Mouse (Mus musculus) embryonic facial prominence, embryonic 13.5 days (tissue): ENCODE results near the gene Eml6. TPM values are rescaled to one million over a fixed set of nuclear protein-coding genes. Genes with fewer than 3 reads are reported as not detected.

Experiments used
- ATAC-seq: fragments of 200-750 bp; cut with Nextera tagmentation; 2 replicates; pipeline ENCODE4 v1.8.0; 2017; ENCODE audit warnings: low read depth; ENCODE audit not compliant: insufficient number of reproducible peaks, insufficient read depth, low FRiP score, low TSS enrichment
- H3K27ac ChIP-seq: fragments of 300-500 bp; sonication (generic); 2 replicates; pipeline ENCODE4 v1.5.1; 2015; ENCODE audit warnings: moderate library complexity, mild to moderate bottlenecking, inconsistent platforms
- H3K27me3 ChIP-seq: fragments of 300-500 bp; sonication (generic); 2 replicates; pipeline ENCODE4 v1.6.1; 2015; ENCODE audit warnings: mild to moderate bottlenecking, inconsistent platforms
- H3K36me3 ChIP-seq: fragments of 300-500 bp; sonication (generic); 2 replicates; pipeline ENCODE4 v1.6.1; 2015; ENCODE audit warnings: mild to moderate bottlenecking, inconsistent platforms
- H3K4me1 ChIP-seq: fragments of 300-500 bp; sonication (generic); 2 replicates; pipeline ENCODE4 v1.6.1; 2015; ENCODE audit warnings: inconsistent platforms
- H3K4me2 ChIP-seq: fragments of 300-500 bp; sonication (generic); 2 replicates; pipeline ENCODE4 v1.6.1; 2015; ENCODE audit warnings: moderate library complexity, mild to moderate bottlenecking, inconsistent platforms
- H3K4me3 ChIP-seq: fragments of 300-500 bp; sonication (generic); 2 replicates; pipeline ENCODE4 v1.5.1; 2015; ENCODE audit warnings: mild to moderate bottlenecking, inconsistent platforms
- H3K9ac ChIP-seq: fragments of 300-500 bp; sonication (generic); 2 replicates; pipeline ENCODE4 v1.6.1; 2015; ENCODE audit warnings: mild to moderate bottlenecking, inconsistent platforms
- H3K9me3 ChIP-seq: fragments of 300-500 bp; sonication (generic); 2 replicates; pipeline ENCODE4 v1.6.1; 2016; ENCODE audit warnings: inconsistent platforms
- WGBS: fragments of 180-500 bp; shearing (Covaris S2); methylation state at CpG from one replicate; pipeline ENCODE4 v1.1.7; 2015; ENCODE audit warnings: mixed read lengths; 5-methylcytosine and 5-hydroxymethylcytosine counted together
- polyA plus RNA-seq: library from polyadenylated mRNA; unstranded; fragments of >200 nt; fragmentation: Nextera tagmentation; extraction: Ambion mirVana; gene quantifications from 2 replicates; pipeline ENCODE4 v1.2.1, GENCODE M21; 2015

Eml6 gene
- polyA plus RNA-seq, 1 experiment from 2014 or later, result 0.81 TPM

DNA sequence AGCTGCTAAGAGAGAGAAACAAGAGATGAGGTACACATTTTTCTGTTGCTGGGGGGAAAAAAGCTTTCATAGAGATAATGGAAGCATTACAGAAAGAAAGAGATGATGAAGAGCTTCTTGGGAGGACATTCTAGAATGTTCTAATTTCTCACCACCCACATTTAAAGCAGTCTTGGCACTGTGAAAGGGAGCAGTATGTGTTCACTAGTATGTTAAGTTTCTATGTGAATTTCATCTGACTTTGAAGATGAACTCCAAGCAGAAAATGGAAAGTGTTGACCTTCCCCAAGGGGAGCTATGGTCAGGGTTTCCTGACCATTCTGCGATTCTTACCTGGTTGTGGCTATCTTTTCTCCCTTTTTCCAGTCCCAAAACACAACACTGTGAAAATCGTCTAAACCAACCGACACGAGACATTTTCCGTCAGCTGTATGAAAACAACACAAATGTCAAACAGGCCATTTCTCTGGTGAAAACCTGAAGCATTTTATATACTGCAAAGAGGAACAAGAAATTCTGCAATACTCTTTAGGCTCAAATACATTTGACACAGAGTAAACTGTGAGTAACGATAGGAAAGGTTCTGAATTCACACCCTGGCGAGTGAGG is 216.7 kb downstream of the Eml6 start:
- Histone ChIP-seq H3K36me3 (no peaks in the 10 kb centered on the region), H3K27ac (no peak overlapping the region), H3K27me3 (no peaks in the 10 kb centered on the region), H3K9me3 (no peaks in the 10 kb centered on the region), H3K9ac (no peak overlapping the region), H3K4me2 (no peak overlapping the region), H3K4me3 (no peak overlapping the region), H3K4me1 (no peaks in the 10 kb centered on the region; the same call in 1 of the 2 replicates)
- WGBS, result 86% methylated on average over 7 of the region's 7 CpGs
- no peak for ATAC-seq

GRCm38 (mm10) chr11:29808173-29808980 is 217.5 kb downstream of the Eml6 start:
- no peak for ATAC-seq
- H3K27ac ChIP-seq, result no peak overlapping the region

GRCm38 (mm10) chr11:29807325-29807724 is 218.5 kb downstream of the Eml6 start:
- Histone ChIP-seq H3K36me3 (no peaks in the 10 kb centered on the region), H3K27me3 (no peaks in the 10 kb centered on the region), H3K4me3 (no peak overlapping the region), H3K9me3 (no peaks in the 10 kb centered on the region), H3K4me2 (no peak overlapping the region), H3K4me1 (no peaks in the 10 kb centered on the region; the same call in 1 of the 2 replicates), H3K27ac (no peak overlapping the region), H3K9ac (no peak overlapping the region)
- ATAC-seq, result no peak
- WGBS, result 82% methylated on average over 5 of the region's 5 CpGs

More at GRCm38 (mm10) chr11:29808173-29808980, 217.5 kb downstream of the Eml6 start:
- Histone ChIP-seq H3K36me3 (no peaks in the 10 kb centered on the region), H3K4me1 (no peaks in the 10 kb centered on the region; the same call in 1 of the 2 replicates), H3K4me3 (no peak overlapping the region), H3K27me3 (no peaks in the 10 kb centered on the region), H3K4me2 (no peak overlapping the region), H3K9ac (no peak overlapping the region), H3K9me3 (no peaks in the 10 kb centered on the region)
- WGBS, result 60% methylated on average over 9 of the region's 9 CpGs

GRCm38 (mm10) chr11:29801432-29802427 is 224.1 kb downstream of the Eml6 start:
- Histone ChIP-seq H3K27me3 (no peaks in the 10 kb centered on the region), H3K4me1 (no peaks in the 10 kb centered on the region), H3K27ac (no peak overlapping the region), H3K9me3 (no peaks in the 10 kb centered on the region), H3K9ac (no peak overlapping the region), H3K4me3 (no peak overlapping the region), H3K36me3 (no peaks in the 10 kb centered on the region), H3K4me2 (no peak overlapping the region)
- WGBS, result 91% methylated on average over 2 of the region's 2 CpGs
- ATAC-seq, result no peak

DNA sequence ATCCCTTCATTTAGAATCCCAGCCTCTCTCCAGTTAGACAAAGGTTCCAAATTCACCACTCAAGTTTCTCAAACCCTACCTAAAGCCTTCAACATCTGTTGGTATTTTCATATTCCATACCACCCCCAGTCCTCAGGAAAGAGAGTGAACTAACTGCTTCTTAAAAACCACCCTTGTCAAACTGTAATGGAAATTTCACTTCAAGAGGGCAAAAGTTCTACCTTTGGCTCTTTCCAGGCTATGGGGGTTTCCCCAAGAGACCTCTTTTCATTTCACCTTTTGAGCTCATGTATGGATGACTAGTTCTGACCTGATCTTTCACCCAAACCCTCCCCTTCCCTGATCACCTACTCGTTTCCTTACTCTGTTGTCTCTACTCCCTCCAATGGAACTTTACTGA is 226.0 kb downstream of the Eml6 start:
- no peaks in the 10 kb centered on the region for H3K36me3 ChIP-seq
- H3K4me3 ChIP-seq, result no peak overlapping the region
- no peak for ATAC-seq
- 52% methylated on average over 1 of the region's 1 CpGs for WGBS
- H3K4me2 ChIP-seq, result no peak overlapping the region
- H3K9ac ChIP-seq, result no peak overlapping the region
- H3K27me3 ChIP-seq, result no peaks in the 10 kb centered on the region
- no peaks in the 10 kb centered on the region for H3K9me3 ChIP-seq
- no peaks in the 10 kb centered on the region for H3K4me1 ChIP-seq
- no peak overlapping the region for H3K27ac ChIP-seq

- Histone ChIP-seq H3K4me1 (no peaks in the 10 kb centered on the region), H3K4me2 (no peak overlapping the region), H3K27ac (no peak overlapping the region), H3K9me3 (no peaks in the 10 kb centered on the region), H3K36me3 (no peaks in the 10 kb centered on the region), H3K9ac (no peak overlapping the region), H3K4me3 (no peak overlapping the region), H3K27me3 (no peaks in the 10 kb centered on the region)
- 89% methylated on average over 6 of the region's 6 CpGs for WGBS
- ATAC-seq, result no peak
These were observed 230.7 kb downstream of the Eml6 start for GRCm38 (mm10) chr11:29795106-29795505.

GRCm38 (mm10) chr11:29794475-29794874 is 231.4 kb downstream of the Eml6 start:
- Histone ChIP-seq H3K9me3 (no peaks in the 10 kb centered on the region), H3K27me3 (no peaks in the 10 kb centered on the region), H3K4me2 (no peak overlapping the region), H3K27ac (no peak overlapping the region), H3K4me1 (no peaks in the 10 kb centered on the region), H3K4me3 (no peak overlapping the region), H3K9ac (no peak overlapping the region), H3K36me3 (no peaks in the 10 kb centered on the region)
- no peak for ATAC-seq
- WGBS, result 34% methylated on average over 2 of the region's 2 CpGs

DNA sequence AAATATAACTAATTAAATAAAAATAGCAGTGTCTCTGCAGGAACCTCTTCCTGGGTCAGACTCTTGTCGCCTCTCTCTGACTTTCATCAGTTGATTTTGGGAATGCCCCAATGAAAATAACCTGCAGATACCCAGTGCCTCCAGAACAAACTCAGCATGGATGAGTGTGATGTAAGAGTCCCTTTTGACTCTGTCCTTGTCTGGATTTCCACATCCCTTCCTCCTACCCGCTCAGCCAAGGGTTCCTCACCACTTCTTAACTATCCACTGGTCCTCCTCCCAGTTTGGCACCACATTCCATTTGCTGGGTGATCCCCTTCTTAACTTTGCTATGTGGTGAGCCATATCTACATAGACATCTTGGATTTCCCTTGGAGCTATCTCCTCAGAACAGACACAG is 235.0 kb downstream of the Eml6 start:
- Histone ChIP-seq H3K4me2 (no peak overlapping the region), H3K27ac (no peak overlapping the region), H3K36me3 (no peaks in the 10 kb centered on the region), H3K9ac (no peak overlapping the region), H3K4me1 (0 out of 2 replicates have a peak, but pooled peaks cover 3% of the 10 kb centered on the region), H3K9me3 (no peaks in the 10 kb centered on the region), H3K27me3 (no peaks in the 10 kb centered on the region), H3K4me3 (no peak overlapping the region)
- 92% methylated on average over 2 of the region's 2 CpGs for WGBS
- ATAC-seq, result no peak

- 0 out of 2 replicates have a peak, but pooled peaks cover 3% of the 10 kb centered on the region for H3K4me1 ChIP-seq
- H3K27me3 ChIP-seq, result no peaks in the 10 kb centered on the region
- no peak overlapping the region for H3K4me3 ChIP-seq
- no peak overlapping the region for H3K4me2 ChIP-seq
- no peak overlapping the region for H3K27ac ChIP-seq
- no peak overlapping the region for H3K9ac ChIP-seq
- 77% methylated on average over 6 of the region's 6 CpGs for WGBS
- H3K36me3 ChIP-seq, result no peaks in the 10 kb centered on the region
- H3K9me3 ChIP-seq, result no peaks in the 10 kb centered on the region
- ATAC-seq, result no peak
These were observed 236.8 kb downstream of the Eml6 start for GRCm38 (mm10) chr11:29788921-29789638.

DNA sequence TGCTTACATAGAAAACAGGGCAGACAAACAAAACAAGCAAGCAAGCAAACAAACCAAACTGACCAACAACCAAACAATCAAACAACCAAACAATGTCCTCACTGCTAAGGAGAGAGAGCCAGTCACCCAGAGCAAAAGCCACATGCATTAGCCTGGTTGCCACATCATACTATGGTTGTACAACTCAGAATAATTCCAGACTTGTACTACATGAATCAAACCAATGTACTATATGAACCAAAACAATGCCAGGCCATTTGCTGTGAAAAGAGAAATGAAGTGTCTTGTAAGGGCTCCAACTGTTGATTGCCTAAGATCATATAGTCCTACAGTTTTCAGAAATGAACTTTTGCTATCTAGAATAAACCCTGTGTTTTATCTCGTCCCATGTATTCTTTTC is 237.3 kb downstream of the Eml6 start:
- no peak overlapping the region for H3K4me2 ChIP-seq
- H3K4me1 ChIP-seq, result 0 out of 2 replicates have a peak, but pooled peaks cover 3% of the 10 kb centered on the region
- no peak overlapping the region for H3K9ac ChIP-seq
- no peak for ATAC-seq
- H3K27me3 ChIP-seq, result no peaks in the 10 kb centered on the region
- no peaks in the 10 kb centered on the region for H3K9me3 ChIP-seq
- WGBS, result 46% methylated on average over 1 of the region's 1 CpGs
- no peak overlapping the region for H3K4me3 ChIP-seq
- no peak overlapping the region for H3K27ac ChIP-seq
- H3K36me3 ChIP-seq, result no peaks in the 10 kb centered on the region

DNA sequence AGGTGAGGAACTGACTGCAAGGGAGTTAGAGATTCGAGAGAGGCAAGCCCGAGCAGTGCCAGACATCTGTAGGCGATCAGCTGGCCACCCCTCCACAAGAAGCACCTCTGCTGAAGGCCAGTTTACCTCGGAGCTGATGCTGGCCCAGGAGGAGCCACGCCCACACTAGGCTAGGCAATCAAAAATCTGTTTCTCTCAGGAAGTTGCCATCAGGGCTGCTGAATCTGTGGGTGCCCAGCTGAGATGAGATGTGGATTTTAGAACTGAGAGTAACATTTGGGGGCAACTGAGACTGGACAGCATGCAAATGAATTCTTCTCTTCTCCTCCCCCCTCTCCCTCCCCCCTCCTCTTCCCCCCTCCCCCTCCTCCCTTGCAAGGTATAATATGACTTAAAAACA is 238.4 kb downstream of the Eml6 start:
- H3K4me2 ChIP-seq, result no peak overlapping the region
- no peak for ATAC-seq
- no peaks in the 10 kb centered on the region for H3K36me3 ChIP-seq
- no peaks in the 10 kb centered on the region for H3K27me3 ChIP-seq
- H3K4me3 ChIP-seq, result no peak overlapping the region
- no peak overlapping the region for H3K9ac ChIP-seq
- WGBS, result 6% methylated on average over 5 of the region's 5 CpGs
- H3K27ac ChIP-seq, result no peak overlapping the region
- H3K4me1 ChIP-seq, result 0 out of 2 replicates have a peak, but pooled peaks cover 3% of the 10 kb centered on the region
- no peaks in the 10 kb centered on the region for H3K9me3 ChIP-seq
